Mouse (Mus musculus) urinary bladder, postnatal 25 days (tissue): ENCODE results near the gene Helz.

Experiments
- DNase-seq: peaks from one replicate; pipeline ENCODE4 v3.0.0; 2022; ENCODE audit warnings: low spot score

The Helz gene

GRCm38 (mm10) chr11:107721057-107721456 is 173.3 kb downstream of the Helz start:
- no peak for DNase-seq

- DNase-seq: no peak
Measured at GRCm38 (mm10) chr11:107724603-107725002, 176.9 kb downstream of the Helz start.

GRCm38 (mm10) chr11:107728073-107728863 is 180.5 kb downstream of the Helz start:
- DNase-seq: no peak

- no peak for DNase-seq
Measured at GRCm38 (mm10) chr11:107729141-107729540, 181.4 kb downstream of the Helz start.

GRCm38 (mm10) chr11:107730940-107731339 is 183.2 kb downstream of the Helz start:
- no peak for DNase-seq

- no peak for DNase-seq
Measured at GRCm38 (mm10) chr11:107731498-107731897, 183.8 kb downstream of the Helz start.

GRCm38 (mm10) chr11:107734133-107734532 is 186.4 kb downstream of the Helz start:
- DNase-seq: no peak

- DNase-seq: no peak
Measured at GRCm38 (mm10) chr11:107737886-107738285, 190.2 kb downstream of the Helz start.

- no peak for DNase-seq
Measured at GRCm38 (mm10) chr11:107738418-107739099, 190.8 kb downstream of the Helz start.

GRCm38 (mm10) chr11:107743100-107743499 is 195.4 kb downstream of the Helz start:
- DNase-seq: no peak
